Mouse (Mus musculus) C2C12 (cell line): Measurements from ENCODE around the gene Mif4gd. TPM values are rescaled to one million over a fixed set of nuclear protein-coding genes. Genes with fewer than 3 reads are reported as not detected.

Source experiments
- H3K27me3 ChIP-seq: one replicate; pipeline ENCODE4 v1.6.1; 2011; ENCODE audit not compliant: control insufficient read depth, insufficient read depth, insufficient read length
- H3K36me3 ChIP-seq: one replicate; pipeline ENCODE4 v1.6.1; 2011; ENCODE audit not compliant: control insufficient read depth, insufficient read depth
- H3K4me3 ChIP-seq: one replicate; pipeline ENCODE4 v1.5.1; 2011; ENCODE audit warnings: mild to moderate bottlenecking, control low read depth; ENCODE audit not compliant: poor library complexity, insufficient read depth, severe bottlenecking
- H3K79me2 ChIP-seq: one replicate; pipeline ENCODE4 v1.6.1; 2011; ENCODE audit not compliant: control insufficient read depth, insufficient read depth
- H3K79me3 ChIP-seq: one replicate; pipeline ENCODE4 v1.6.1; 2011; ENCODE audit warnings: low read depth, control low read depth
- H3ac ChIP-seq: one replicate; pipeline ENCODE3; 2011; ENCODE audit warnings: low read depth; ENCODE audit not compliant: control insufficient read depth, insufficient read length
- CEBPB ChIP-seq: IDR thresholded peaks from one replicate; pipeline ENCODE4 v1.6.1; 2011; ENCODE audit warnings: low read depth, mild to moderate bottlenecking, control low read depth, moderate library complexity
- CTCF ChIP-seq: IDR thresholded peaks from one replicate; pipeline ENCODE4 v1.5.1; 2011; ENCODE audit not compliant: control insufficient read depth, insufficient read depth, insufficient read length
- FOSL1 ChIP-seq: IDR thresholded peaks from one replicate; pipeline ENCODE4 v1.8.0; 2011; ENCODE audit warnings: mild to moderate bottlenecking, low read length; ENCODE audit not compliant: poor library complexity, insufficient read depth, severe bottlenecking
- MAX ChIP-seq: IDR thresholded peaks from one replicate; pipeline ENCODE4 v1.6.1; 2011; ENCODE audit warnings: mild to moderate bottlenecking, control low read depth
- MYOD1 ChIP-seq: IDR thresholded peaks from one replicate; pipeline ENCODE4 v1.6.1; 2011; ENCODE audit warnings: low read depth; ENCODE audit not compliant: control insufficient read depth, insufficient read length
- MYOG ChIP-seq: IDR thresholded peaks from one replicate; pipeline ENCODE4 v1.6.1; 2011; ENCODE audit not compliant: control insufficient read depth, insufficient read length; ENCODE audit errors: extremely low read depth
- USF1 ChIP-seq: IDR thresholded peaks from one replicate; pipeline ENCODE4 v1.6.1; 2011; ENCODE audit warnings: low read depth, mild to moderate bottlenecking, control low read depth, moderate library complexity
- polyA plus RNA-seq: library from polyadenylated mRNA; unstranded; fragments of >200 nt; fragmentation: generic; extraction: Trizol; gene quantifications from one replicate; pipeline ENCODE4 v1.2.1, GENCODE M21; 2012; ENCODE audit warnings: missing spikeins

The Mif4gd gene
- polyA plus RNA-seq, 1 experiment, result 13.4 TPM

GRCm38 (mm10) chr11:115632247-115632646 lies 19.5 kb upstream of the Mif4gd start:
- Histone ChIP-seq H3K79me2 (peaks cover 2% of the 10 kb centered on the region), H3K4me3 (no peak overlapping the region), H3K27me3 (no peaks in the 10 kb centered on the region), H3ac (no peak overlapping the region), H3K36me3 (no peaks in the 10 kb centered on the region), H3K79me3 (no peaks in the 10 kb centered on the region)
- TF ChIP-seq MAX, result no peak
- TF ChIP-seq USF1, result no peak
- no peak for TF ChIP-seq MYOD1
- TF ChIP-seq CEBPB, result no peak
- no peak for TF ChIP-seq MYOG

DNA sequence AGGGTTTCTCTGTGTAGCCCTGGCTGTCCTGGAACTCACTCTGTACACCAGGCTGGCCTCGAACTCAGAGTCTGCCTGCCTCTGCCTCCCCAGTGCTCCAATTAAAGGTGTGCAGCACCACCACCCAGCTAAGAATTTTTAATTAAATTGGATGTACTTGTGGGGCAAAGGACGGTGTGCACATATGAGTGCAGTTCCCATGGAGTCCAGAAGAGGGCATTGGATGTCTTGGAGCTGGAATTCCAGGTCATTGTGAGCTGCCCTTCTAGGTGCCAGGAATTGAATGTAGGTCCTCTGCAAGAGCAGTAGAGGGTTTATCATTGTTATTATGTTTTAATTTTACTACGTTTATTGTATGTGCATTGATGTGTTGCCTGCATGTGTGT lies 18.7 kb upstream of the Mif4gd start:
- Histone ChIP-seq H3K79me3 (no peaks in the 10 kb centered on the region), H3K27me3 (no peaks in the 10 kb centered on the region), H3K36me3 (no peaks in the 10 kb centered on the region), H3ac (no peak overlapping the region), H3K79me2 (peaks cover 7% of the 10 kb centered on the region), H3K4me3 (no peak overlapping the region)
- TF ChIP-seq MYOD1 (no peak), MYOG (no peak), MAX (no peak), CTCF (peak; percentile 55), USF1 (no peak)

- Histone ChIP-seq H3K36me3 (no peaks in the 10 kb centered on the region), H3K4me3 (no peak overlapping the region), H3ac (no peak overlapping the region), H3K79me2 (peaks cover 7% of the 10 kb centered on the region), H3K79me3 (no peaks in the 10 kb centered on the region), H3K27me3 (no peaks in the 10 kb centered on the region)
- no peak for TF ChIP-seq MAX
- TF ChIP-seq CTCF, result no peak
- no peak for TF ChIP-seq USF1
- TF ChIP-seq CEBPB, result no peak
- TF ChIP-seq MYOD1, result no peak
- TF ChIP-seq MYOG, result no peak
These were observed 18.0 kb upstream of the Mif4gd start for GRCm38 (mm10) chr11:115630532-115631504.

GRCm38 (mm10) chr11:115629734-115630531 lies 17.2 kb upstream of the Mif4gd start:
- H3K4me3 ChIP-seq, result no peak overlapping the region
- H3ac ChIP-seq, result no peak overlapping the region
- no peaks in the 10 kb centered on the region for H3K27me3 ChIP-seq
- H3K79me2 ChIP-seq, result peaks cover 7% of the 10 kb centered on the region
- no peaks in the 10 kb centered on the region for H3K36me3 ChIP-seq
- no peaks in the 10 kb centered on the region for H3K79me3 ChIP-seq
- TF ChIP-seq MYOG, result no peak
- TF ChIP-seq MAX, result no peak
- TF ChIP-seq CEBPB, result no peak
- TF ChIP-seq FOSL1, result no peak
- no peak for TF ChIP-seq MYOD1
- no peak for TF ChIP-seq USF1
- TF ChIP-seq CTCF, result no peak

GRCm38 (mm10) chr11:115628465-115629101 lies 15.8 kb upstream of the Mif4gd start:
- Histone ChIP-seq H3K79me2 (peaks cover 7% of the 10 kb centered on the region), H3K36me3 (no peaks in the 10 kb centered on the region), H3K4me3 (peak overlapping the region; percentile 32), H3K79me3 (no peaks in the 10 kb centered on the region), H3K27me3 (no peaks in the 10 kb centered on the region), H3ac (peak overlapping the region; percentile 24)
- TF ChIP-seq MYOG (no peak), MAX (no peak), USF1 (no peak), MYOD1 (no peak), FOSL1 (no peak), CTCF (no peak), CEBPB (no peak)
